Mouse (Mus musculus): ENCODE data around the gene Ypel4. TPM values are rescaled to one million over a fixed set of nuclear protein-coding genes. Genes with fewer than 3 reads are reported as not detected.

The Ypel4 gene
- total and polyA plus RNA-seq, 2 experiments from 2014 or later, result 12.9 to 14.3 TPM

GRCm38 (mm10) chr2:84715562-84716361 lies 18.1 kb upstream of the Ypel4 start:
- Histone ChIP-seq H3K4me3 (ENCODE audit: low read depth, low read length) (peak overlapping the region; percentile 62), H3K27ac (ENCODE audit: low read depth, low read length) (peak overlapping the region; percentile 91), H3K36me3 (ENCODE audit: insufficient read depth, low read length) (0 out of 2 replicates have a peak, but pooled peaks cover 3% of the 10 kb centered on the region), H3K9ac (replicated peaks; ENCODE audit: low read length, poor library complexity, severe bottlenecking) (peak overlapping the region; percentile 63), H3K4me2 (ENCODE audit: low read depth, low read length, poor library complexity, severe bottlenecking) (peak overlapping the region; percentile 66), H3K9me3 (ENCODE audit: low read length) (no peaks in the 10 kb centered on the region), H3K4me1 (ENCODE audit: insufficient read depth, low read length) (0 out of 2 replicates have a peak, but pooled peaks cover 6% of the 10 kb centered on the region), H3K27me3 (ENCODE audit: insufficient read depth, low read length) (no peaks in the 10 kb centered on the region)
- WGBS, result under 1% methylated on average over 33 of the region's 33 CpGs
- ATAC-seq (ENCODE audit: low FRiP score), result peak; percentile 96
- peak; percentile 98 for DNase-seq (ENCODE audit: low spot score)
- no peak for TF ChIP-seq CTCF (IDR thresholded peaks at IDR 0.05)

- peak overlapping the region; percentile 63 for H3K9ac ChIP-seq (replicated peaks; ENCODE audit: low read length, poor library complexity, severe bottlenecking)
Observed at GRCm38 (mm10) chr2:84716423-84717355, 17.2 kb upstream of the Ypel4 start.

GRCm38 (mm10) chr2:84717357-84717756 lies 16.5 kb upstream of the Ypel4 start:
- ATAC-seq (ENCODE audit: low FRiP score), result no peak
- no peak overlapping the region for H3K4me2 ChIP-seq (ENCODE audit: low read depth, low read length, poor library complexity, severe bottlenecking)
- H3K27ac ChIP-seq (ENCODE audit: low read depth, low read length), result no peak overlapping the region
- H3K9ac ChIP-seq (replicated peaks; ENCODE audit: low read length, poor library complexity, severe bottlenecking), result no peak overlapping the region
- H3K9me3 ChIP-seq (ENCODE audit: low read length), result no peaks in the 10 kb centered on the region
- peaks cover 4% of the 10 kb centered on the region; the same call in 1 of the 2 replicates for H3K36me3 ChIP-seq (ENCODE audit: insufficient read depth, low read length)
- DNase-seq (ENCODE audit: low spot score), result no peak
- H3K4me3 ChIP-seq (ENCODE audit: low read depth, low read length), result no peak overlapping the region
- H3K27me3 ChIP-seq (ENCODE audit: insufficient read depth, low read length), result no peaks in the 10 kb centered on the region
- H3K4me1 ChIP-seq (ENCODE audit: insufficient read depth, low read length), result 0 out of 2 replicates have a peak, but pooled peaks cover 6% of the 10 kb centered on the region
- TF ChIP-seq CTCF (IDR thresholded peaks at IDR 0.05), result no peak
- over 99% methylated on average over 4 of the region's 4 CpGs for WGBS

More at GRCm38 (mm10) chr2:84716423-84717355, 17.2 kb upstream of the Ypel4 start:
- Histone ChIP-seq H3K36me3 (ENCODE audit: insufficient read depth, low read length) (peaks cover 4% of the 10 kb centered on the region; the same call in 1 of the 2 replicates), H3K4me3 (ENCODE audit: low read depth, low read length) (peak overlapping the region; percentile 62), H3K9me3 (ENCODE audit: low read length) (no peaks in the 10 kb centered on the region), H3K4me2 (ENCODE audit: low read depth, low read length, poor library complexity, severe bottlenecking) (peak overlapping the region; percentile 66), H3K27me3 (ENCODE audit: insufficient read depth, low read length) (no peaks in the 10 kb centered on the region), H3K4me1 (ENCODE audit: insufficient read depth, low read length) (0 out of 2 replicates have a peak, but pooled peaks cover 6% of the 10 kb centered on the region), H3K27ac (ENCODE audit: low read depth, low read length) (peak overlapping the region; percentile 91; the same call in 1 of the 2 replicates)
- DNase-seq (ENCODE audit: low spot score), result no peak
- no peak for ATAC-seq (ENCODE audit: low FRiP score)
- WGBS, result 27% methylated on average over 9 of the region's 9 CpGs
- no peak for TF ChIP-seq CTCF (IDR thresholded peaks at IDR 0.05)

- Histone ChIP-seq H3K27me3 (ENCODE audit: insufficient read depth, low read length) (no peaks in the 10 kb centered on the region), H3K36me3 (ENCODE audit: insufficient read depth, low read length) (peaks cover 12% of the 10 kb centered on the region; the same call in 1 of the 2 replicates), H3K4me1 (ENCODE audit: insufficient read depth, low read length) (no peaks in the 10 kb centered on the region), H3K9ac (replicated peaks; ENCODE audit: low read length, poor library complexity, severe bottlenecking) (no peak overlapping the region), H3K27ac (ENCODE audit: low read depth, low read length) (no peak overlapping the region), H3K4me2 (ENCODE audit: low read depth, low read length, poor library complexity, severe bottlenecking) (no peak overlapping the region), H3K4me3 (ENCODE audit: low read depth, low read length) (no peak overlapping the region), H3K9me3 (ENCODE audit: low read length) (no peaks in the 10 kb centered on the region)
- ATAC-seq (ENCODE audit: low FRiP score) (no peak), DNase-seq (ENCODE audit: low spot score) (no peak)
- TF ChIP-seq CTCF (IDR thresholded peaks at IDR 0.05), result no peak
- 95% methylated on average over 2 of the region's 2 CpGs for WGBS
Observed at GRCm38 (mm10) chr2:84720718-84721117, 13.1 kb upstream of the Ypel4 start.

GRCm38 (mm10) chr2:84721182-84721581 lies 12.7 kb upstream of the Ypel4 start:
- H3K9me3 ChIP-seq (ENCODE audit: low read length), result no peaks in the 10 kb centered on the region
- peaks cover 12% of the 10 kb centered on the region; the same call in 1 of the 2 replicates for H3K36me3 ChIP-seq (ENCODE audit: insufficient read depth, low read length)
- H3K4me2 ChIP-seq (ENCODE audit: low read depth, low read length, poor library complexity, severe bottlenecking), result no peak overlapping the region
- no peak for ATAC-seq (ENCODE audit: low FRiP score)
- H3K9ac ChIP-seq (replicated peaks; ENCODE audit: low read length, poor library complexity, severe bottlenecking), result no peak overlapping the region
- no peak for DNase-seq (ENCODE audit: low spot score)
- TF ChIP-seq CTCF (IDR thresholded peaks at IDR 0.05), result no peak
- no peak overlapping the region for H3K27ac ChIP-seq (ENCODE audit: low read depth, low read length)
- no peaks in the 10 kb centered on the region for H3K27me3 ChIP-seq (ENCODE audit: insufficient read depth, low read length)
- H3K4me1 ChIP-seq (ENCODE audit: insufficient read depth, low read length), result 0 out of 2 replicates have a peak, but pooled peaks cover 2% of the 10 kb centered on the region
- no peak overlapping the region for H3K4me3 ChIP-seq (ENCODE audit: low read depth, low read length)
- 75% methylated on average over 3 of the region's 3 CpGs for WGBS

Data from midbrain, postnatal 0 days (tissue).